19 mouse cellular contexts compared by ENCODE assay signal in the genomic region with DNA sequence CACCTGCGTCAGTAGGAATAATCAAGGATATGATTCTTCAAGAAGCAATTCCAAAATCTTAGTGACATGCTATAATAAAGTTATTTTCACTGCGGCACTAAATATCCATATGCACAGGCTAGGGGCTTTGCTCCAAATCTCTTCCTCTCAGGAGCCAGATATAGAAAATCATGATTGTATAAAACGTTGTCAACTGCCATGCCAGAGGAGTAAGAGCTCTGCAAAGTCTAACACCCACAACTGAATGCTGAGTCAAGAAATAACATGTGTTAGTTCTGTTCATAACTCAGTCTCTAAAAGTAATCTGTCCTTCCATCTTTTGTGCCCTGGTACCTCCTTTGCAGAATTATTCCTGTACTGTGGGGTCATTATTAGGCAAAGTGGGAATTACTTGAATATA. TPM values are rescaled to one million over a fixed set of nuclear protein-coding genes. Genes with fewer than 3 reads are reported as not detected.
"Had no signal": no experiment of that assay in that cellular context is flagged by ENCODE, and none has a peak within 500 bp of the region (broad histone marks: within the 10 kb centered on the region; RNA-seq: fewer than 3 reads in every experiment).

No protein-coding gene starts in this region.

- H3K9me3 ChIP-seq: liver, embryonic 13.5 days; midbrain, embryonic 15.5 days had no signal

- H3K27ac ChIP-seq: limb, embryonic 12.5 days; liver, embryonic 13.5 days; lung, embryonic 15.5 days; macrophage; midbrain, embryonic 15.5 days; neural tube, embryonic 12.5 days; stomach, postnatal 0 days had no signal

- H3K36me3 ChIP-seq: limb, embryonic 12.5 days; liver, embryonic 13.5 days; lung, embryonic 15.5 days; midbrain, embryonic 15.5 days; neural tube, embryonic 12.5 days had no signal

- DNase-seq: kidney, adult 18-20 months; kidney, postnatal 10 days; kidney, postnatal 4 days; liver; liver, embryonic 13.5 days; liver, postnatal 0 days; lung, postnatal 14 days; thymus, adult 18-20 months; thymus, postnatal 14 days had no signal

- H3K4me2 ChIP-seq: limb, embryonic 12.5 days; liver, embryonic 13.5 days; lung, embryonic 15.5 days; midbrain, embryonic 11.5 days; midbrain, embryonic 15.5 days; neural tube, embryonic 12.5 days had no signal

- ATAC-seq: liver, postnatal 0 days; midbrain, embryonic 15.5 days had no signal

- H3K4me1 ChIP-seq: limb, embryonic 12.5 days; liver, embryonic 13.5 days; lung, embryonic 15.5 days; megakaryocyte, embryonic 14.5 days; midbrain, embryonic 15.5 days; neural tube, embryonic 12.5 days had no signal

- H3K9ac ChIP-seq: limb, embryonic 12.5 days; liver, embryonic 13.5 days; liver, postnatal 0 days; lung, embryonic 15.5 days; midbrain, embryonic 15.5 days; neural tube, embryonic 12.5 days had no signal

- H3K4me3 ChIP-seq: limb, embryonic 12.5 days; liver, embryonic 13.5 days; lung, embryonic 15.5 days; megakaryocyte, embryonic 14.5 days; midbrain, embryonic 15.5 days; neural tube, embryonic 12.5 days had no signal

- H3K27me3 ChIP-seq: limb, embryonic 12.5 days; liver, embryonic 13.5 days; lung, embryonic 15.5 days; megakaryocyte, embryonic 14.5 days; midbrain, embryonic 15.5 days; neural tube, embryonic 12.5 days had no signal

RNA-seq across cellular contexts. Expression of a gene that starts 44.4 kb away (rescaled TPM):
- total RNA-seq: monocyte, adult 5-6 weeks; neutrophil, adult 5-6 weeks had no signal
